Mouse (Mus musculus) embryo, embryonic 10 days (tissue): ENCODE measurements around the gene Avpi1.

Experiments used
- DNase-seq: peaks from one replicate; pipeline ENCODE4 v3.0.0-alpha.2; 2015; ENCODE audit warnings: low spot score

Gene Avpi1

GRCm38 (mm10) chr19:42144541-42145167, 15.8 kb upstream of the Avpi1 start:
- peak; percentile 90 for DNase-seq

DNA sequence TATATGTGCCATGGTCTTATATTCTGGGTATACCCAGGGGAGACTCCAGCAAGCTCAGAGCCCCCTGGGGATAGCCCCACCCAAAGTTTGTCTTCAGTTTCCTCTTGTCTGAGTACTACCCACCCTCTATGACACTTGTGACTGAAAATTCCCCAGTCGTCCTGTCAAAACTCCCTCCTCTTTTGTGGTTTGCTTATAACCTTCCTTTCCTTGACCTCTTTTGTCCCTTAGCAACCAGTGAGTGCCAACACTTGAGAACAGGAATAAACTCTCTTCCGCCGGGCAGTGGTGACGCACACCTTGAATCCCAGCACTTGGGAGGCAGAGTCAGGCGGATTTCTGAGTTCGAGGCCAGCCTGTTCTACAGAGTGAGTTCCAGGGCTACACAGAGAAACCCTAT, 15.2 kb upstream of the Avpi1 start:
- DNase-seq: no peak

- no peak for DNase-seq
These were observed 13.9 kb upstream of the Avpi1 start for GRCm38 (mm10) chr19:42142757-42143156.

- no peak for DNase-seq
These were observed 13.1 kb upstream of the Avpi1 start for GRCm38 (mm10) chr19:42141998-42142397.

DNA sequence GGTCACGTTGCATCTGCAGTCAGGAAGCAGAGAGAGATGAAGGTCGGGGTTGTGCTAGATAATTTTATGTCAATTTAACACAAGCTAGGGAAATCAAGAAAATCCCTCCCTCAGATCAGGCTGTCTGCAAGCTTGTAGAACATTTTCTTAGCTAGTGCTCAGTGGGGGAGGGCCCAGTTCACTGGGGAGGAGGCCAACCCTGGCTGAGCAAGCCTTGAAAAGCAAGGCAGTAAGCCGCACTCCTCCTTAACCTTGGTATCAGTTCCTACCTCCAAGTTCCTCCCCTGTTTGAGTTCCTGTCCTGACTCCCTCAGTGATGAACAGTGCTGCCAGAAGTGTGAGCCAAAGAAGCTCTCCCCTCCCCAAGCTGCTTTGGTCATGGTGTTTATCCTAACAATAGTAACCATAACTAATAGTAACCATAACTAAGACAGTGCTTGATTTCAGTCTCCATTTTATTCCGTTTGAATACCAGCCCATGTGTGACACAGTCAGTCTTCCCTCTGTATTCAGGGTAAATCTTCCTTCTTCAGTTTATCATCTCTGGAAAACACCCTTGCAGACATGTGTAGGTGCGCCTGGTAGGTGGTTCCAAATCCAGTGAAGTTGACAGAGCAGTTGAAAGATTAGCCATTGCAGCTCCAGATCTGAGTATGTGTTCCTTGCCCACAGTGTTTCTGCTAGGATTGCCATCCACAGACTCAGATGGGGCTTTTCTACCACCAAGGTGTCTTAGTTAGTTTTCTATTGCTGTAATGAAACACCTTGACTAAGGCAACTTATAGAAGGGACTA, 11.1 kb upstream of the Avpi1 start:
- DNase-seq: no peak

- DNase-seq: no peak
These were observed 9.8 kb upstream of the Avpi1 start for GRCm38 (mm10) chr19:42138517-42139285.

- no peak for DNase-seq
These were observed 8.4 kb upstream of the Avpi1 start for GRCm38 (mm10) chr19:42137167-42137672.

GRCm38 (mm10) chr19:42136126-42136525, 7.3 kb upstream of the Avpi1 start:
- no peak for DNase-seq

GRCm38 (mm10) chr19:42135070-42135469, 6.2 kb upstream of the Avpi1 start:
- no peak for DNase-seq

- DNase-seq: no peak
These were observed 2.2 kb upstream of the Avpi1 start for GRCm38 (mm10) chr19:42131101-42131500.

DNA sequence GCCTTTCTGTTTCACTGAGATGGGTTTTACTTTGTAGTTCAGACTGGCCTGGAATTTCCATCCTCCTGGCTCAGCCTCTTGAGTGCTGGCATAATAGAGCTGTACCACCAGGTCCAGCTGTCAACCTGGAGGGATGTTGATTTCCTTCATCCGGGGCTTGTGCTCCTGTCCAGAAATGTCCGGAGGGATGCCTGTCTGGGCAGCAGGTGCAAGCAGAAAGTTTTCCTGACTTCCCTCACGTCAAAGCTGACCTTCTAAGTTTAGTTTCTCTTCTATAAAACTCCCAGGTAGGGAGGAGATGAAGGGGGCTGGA, 1.4 kb upstream of the Avpi1 start:
- no peak for DNase-seq

DNA sequence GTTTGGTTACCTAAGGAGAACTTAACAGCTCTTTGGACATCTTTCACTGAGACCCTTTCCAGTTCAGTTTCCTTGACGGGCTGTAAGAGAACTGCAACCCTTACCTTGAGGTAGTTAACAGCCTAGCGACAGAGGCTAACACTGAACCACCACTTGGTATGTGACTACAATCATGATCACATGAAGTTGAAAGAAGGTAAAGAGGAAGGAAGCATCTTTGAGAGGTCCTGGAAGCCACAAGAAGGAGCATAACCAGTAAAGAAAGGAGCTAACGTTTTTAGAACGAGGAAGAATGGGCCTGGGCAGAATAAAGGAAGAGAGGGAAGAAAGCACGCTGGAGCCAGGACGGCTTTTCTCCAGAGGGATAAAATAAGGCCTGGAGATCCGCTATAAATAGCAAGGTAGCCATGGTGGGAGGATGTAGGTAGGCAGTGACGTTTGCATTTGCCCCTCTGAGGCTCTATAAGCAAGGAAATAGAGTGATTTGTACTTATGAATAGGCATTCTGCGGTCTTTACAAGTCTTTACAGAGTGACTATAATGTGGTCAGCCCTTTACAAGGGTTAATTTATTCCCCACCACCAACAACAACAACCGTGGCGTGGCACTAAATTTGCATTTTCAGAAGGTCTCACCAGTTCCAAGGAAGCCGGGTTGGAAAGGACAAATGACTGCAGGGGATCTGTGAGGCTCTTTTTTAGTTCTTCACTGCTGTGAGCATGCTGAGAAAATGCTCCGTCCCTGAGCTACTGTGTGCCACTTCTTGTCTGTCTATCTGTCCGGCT, 842 bp upstream of the Avpi1 start:
- DNase-seq: no peak

GRCm38 (mm10) chr19:42128052-42128740, 663 bp downstream of the Avpi1 start:
- peak; percentile 21 for DNase-seq

DNA sequence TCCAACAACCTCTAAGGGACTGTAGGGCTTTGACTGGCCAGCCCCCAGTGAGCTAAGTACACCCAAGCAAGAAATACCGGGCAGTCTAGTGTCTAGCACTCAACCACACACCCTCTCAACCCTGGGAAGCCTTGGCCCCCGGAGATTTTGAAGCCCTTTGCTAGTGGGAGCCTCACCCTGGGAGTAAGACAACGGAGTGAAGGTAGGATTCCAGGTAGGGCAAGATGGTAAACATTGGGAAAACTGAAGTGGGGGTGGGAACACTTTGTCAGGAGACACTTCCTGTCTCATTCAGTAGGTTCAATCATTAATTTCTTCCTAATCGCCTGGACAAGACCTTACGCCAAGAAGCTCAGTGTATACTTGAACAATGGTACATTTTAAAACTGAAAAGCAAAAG, 1.8 kb downstream of the Avpi1 start:
- DNase-seq: no peak

GRCm38 (mm10) chr19:42126219-42126605, 2.6 kb downstream of the Avpi1 start:
- no peak for DNase-seq

DNA sequence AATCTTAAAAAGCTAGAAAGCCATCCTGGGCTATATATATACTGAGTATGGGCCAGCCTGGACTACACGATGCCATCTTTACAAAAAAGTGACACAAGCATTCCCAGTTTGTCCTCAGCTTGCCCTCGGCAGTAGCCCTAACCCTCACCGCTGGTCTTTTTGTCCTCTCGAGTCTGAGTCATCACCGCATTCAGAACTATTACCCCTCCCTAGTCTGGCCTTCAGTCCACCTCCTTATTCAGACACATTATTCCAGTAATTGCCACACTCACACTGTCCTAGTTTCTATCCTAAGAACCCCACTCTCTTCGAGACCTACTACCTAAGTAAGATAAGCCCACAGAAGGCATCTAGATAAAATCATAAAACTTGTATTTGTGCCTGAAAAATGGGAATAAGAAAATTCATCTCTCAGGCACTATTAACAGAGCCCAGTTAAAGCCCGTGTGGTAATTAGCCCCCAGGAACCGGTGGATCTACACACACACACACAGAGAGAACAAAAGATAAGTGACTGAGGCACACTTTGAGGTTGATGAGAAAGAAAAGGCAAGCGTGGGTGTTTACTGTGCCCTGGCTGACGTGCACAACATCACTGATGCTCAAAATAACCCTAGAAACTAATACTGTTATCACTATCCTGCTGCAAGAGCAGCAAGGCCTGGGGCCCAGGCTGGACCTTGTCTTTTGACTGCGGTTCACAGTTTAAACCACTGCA, 3.2 kb downstream of the Avpi1 start:
- no peak for DNase-seq

DNA sequence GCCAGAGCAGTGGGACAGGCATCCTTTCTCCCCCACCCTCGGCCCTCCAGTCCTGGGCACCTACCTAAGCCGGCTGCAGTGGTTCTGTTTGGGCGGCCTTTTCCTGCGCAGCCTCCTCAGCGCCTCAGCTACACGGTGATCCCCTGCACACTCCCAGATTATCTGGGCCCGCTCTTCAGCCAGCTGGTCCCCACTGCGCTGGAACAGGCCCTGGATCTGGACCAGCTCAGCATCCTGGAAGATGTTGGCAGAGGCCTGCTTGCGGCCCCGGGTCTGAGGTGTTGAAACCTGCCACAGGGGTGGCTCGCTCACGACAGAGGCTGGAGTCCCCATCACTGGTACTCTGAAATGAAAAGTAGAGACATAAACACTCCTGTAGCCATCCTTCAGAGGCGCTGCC, 4.2 kb downstream of the Avpi1 start:
- no peak for DNase-seq

DNA sequence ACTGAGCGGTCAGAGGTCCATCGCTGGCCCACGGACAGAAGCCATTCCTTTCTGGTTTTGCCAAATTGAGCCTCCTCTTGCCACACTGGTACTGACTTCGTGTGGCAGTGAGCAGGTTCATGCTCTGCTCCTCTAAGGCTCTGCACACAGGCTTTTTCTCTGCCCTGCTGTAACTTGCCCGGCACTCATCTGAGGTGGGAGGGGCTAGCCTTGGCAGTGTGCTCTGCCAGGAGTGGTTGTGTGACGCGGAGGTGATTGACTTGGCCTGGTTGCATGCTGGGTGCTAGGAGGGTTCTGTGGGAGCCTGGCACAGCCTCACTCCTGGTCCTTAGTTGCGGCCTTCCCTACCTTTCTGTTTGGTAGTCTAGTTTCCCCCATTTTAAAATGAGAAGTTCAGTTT, 8.4 kb downstream of the Avpi1 start:
- DNase-seq: no peak

DNA sequence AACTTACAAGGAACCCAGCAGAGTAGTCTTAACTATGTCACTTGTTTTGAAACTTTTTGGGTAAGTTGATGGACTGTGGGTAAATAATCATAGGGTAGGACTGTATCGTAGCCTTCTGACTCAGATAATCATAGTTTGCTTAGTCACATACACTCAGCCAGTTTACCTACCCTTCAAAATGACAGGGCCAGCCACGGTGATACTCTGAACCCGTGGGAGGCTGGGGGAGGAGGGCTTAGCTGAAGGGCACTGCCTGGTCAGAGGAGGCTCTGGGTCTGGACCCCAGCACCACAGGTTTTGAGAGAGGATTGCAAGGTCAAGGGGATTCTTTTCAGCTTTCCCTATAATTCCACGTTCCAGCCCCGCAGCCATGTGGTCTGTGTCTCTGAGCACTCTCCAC, 10.3 kb downstream of the Avpi1 start:
- DNase-seq: no peak

DNA sequence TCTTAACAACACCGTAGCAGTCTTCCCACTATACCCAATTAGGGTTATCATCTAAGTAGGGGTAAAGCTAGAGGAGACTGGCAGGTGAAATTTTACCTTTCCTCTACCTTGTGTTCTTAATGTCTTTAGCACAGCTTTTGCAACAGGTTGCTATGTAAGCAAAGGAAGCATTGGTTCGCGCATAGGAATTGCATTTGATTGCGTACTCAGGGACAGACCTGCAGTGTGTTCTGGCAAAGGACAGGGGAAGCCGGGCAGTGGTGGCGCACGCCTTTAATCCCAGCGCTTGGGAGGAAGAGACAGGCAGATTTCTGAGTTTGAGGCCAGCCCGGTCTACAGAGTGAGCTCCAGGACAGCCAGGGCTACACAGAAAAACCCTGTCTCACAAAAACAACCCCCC, 10.7 kb downstream of the Avpi1 start:
- no peak for DNase-seq

DNA sequence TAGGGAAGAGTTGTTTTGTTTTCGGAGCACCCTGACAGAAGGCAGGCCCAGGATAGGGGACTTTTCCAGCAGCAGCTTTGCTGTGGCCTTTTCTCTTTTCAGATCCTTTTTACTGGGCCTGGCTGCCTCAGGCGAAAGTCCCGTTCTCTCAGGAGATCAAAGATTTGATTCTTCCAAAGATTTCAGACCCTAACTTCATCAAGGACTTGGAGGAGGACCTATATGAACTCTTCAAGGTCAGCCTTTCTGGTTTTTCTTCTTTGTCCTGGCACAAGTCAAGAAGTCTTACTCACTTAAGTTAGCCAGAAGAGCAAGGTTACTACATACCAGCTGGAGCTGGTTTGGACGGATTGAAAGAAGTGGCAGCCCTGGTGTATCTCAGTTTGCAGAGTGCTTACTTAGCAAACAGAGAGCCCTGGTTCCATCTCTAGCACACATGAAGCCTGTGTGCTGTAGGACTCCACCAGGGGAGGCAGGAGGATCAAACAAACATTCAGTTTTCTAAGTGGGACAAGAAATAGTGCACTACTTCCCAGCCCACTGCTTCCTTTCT, 13.0 kb downstream of the Avpi1 start:
- DNase-seq: no peak
